Mouse (Mus musculus): ENCODE data around the gene Scube1. TPM values are rescaled to one million over a fixed set of nuclear protein-coding genes. Genes with fewer than 3 reads are reported as not detected.

The Scube1 gene
- polyA plus RNA-seq (2015; fragmentation: Nextera tagmentation; extraction: Ambion mirVana), result 8.7 and 12.2 TPM in 2 replicates

DNA sequence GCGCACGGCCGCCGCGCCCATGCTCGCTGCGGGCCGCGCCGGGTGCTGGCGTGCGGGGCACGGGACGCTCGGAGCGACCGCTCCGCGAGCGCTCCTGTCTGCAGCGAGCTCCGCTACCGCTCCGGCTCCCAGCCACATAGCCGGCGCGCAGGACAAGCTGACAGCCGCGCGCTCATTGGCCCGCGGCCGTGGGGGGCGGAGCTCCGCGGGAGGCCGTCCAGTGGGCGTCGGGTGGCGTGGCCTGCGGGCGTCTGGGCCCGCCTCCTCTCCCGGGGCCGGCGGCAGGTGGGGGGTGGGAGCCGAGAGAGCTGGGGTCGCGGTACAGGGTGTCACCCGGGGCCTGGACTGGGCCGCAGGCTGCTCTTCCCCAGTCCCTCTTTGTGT, at the start of gene Scube1:
Scube1 (minus strand) TSS at position 136 of the 384 bp plus-strand sequence.
- Histone ChIP-seq H3K4me1 (ENCODE audit: control insufficient read depth, insufficient read depth, low read length) (peaks cover 17% of the 10 kb centered on the region), H3K9me3 (replicated peaks; ENCODE audit: control insufficient read depth, low read length, poor library complexity, severe bottlenecking) (no peaks in the 10 kb centered on the region), H3K4me3 (ENCODE audit: low read depth, low read length) (peak within 1 kb of the TSS; percentile 74), H3K4me2 (ENCODE audit: low read length) (peak within 1 kb of the TSS; percentile 86), H3K27ac (ENCODE audit: low read length) (no peak within 1 kb of the TSS), H3K9ac (ENCODE audit: low read depth, low read length) (peak within 1 kb of the TSS; percentile 74), H3K36me3 (ENCODE audit: control insufficient read depth, insufficient read depth, low read length) (no peaks in the 10 kb centered on the region), H3K27me3 (ENCODE audit: control insufficient read depth, insufficient read depth, low read depth, low read length) (0 out of 2 replicates have a peak, but pooled peaks cover 3% of the 10 kb centered on the region)
- under 1% methylated on average over 41 of the region's 51 CpGs for WGBS
- ATAC-seq, result peak; percentile 93

DNA sequence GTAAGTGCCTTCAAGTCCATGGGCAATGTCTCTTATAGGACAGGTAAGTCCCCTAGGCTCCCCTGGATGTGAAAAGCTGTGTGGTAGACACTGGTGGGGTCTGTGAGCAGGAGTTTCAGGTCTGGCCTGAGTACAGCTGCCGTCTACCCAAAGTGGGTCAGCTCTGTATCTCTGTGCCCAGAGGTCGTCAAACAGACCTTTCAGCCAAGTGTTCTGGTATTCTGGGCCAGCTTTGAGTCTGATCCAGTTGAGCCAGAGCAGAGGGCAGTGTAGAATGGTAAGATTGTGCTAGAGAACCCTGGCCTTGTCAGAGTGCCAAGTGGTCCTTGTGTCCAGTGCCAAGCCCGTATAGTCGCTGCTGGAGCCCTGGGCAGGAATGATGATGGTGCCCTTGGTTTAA, 48.1 kb upstream of the Scube1 start:
- Histone ChIP-seq H3K9me3 (replicated peaks; ENCODE audit: control insufficient read depth, low read length, poor library complexity, severe bottlenecking) (no peaks in the 10 kb centered on the region), H3K4me2 (ENCODE audit: low read length) (no peak overlapping the region), H3K4me3 (ENCODE audit: low read depth, low read length) (no peak overlapping the region), H3K36me3 (ENCODE audit: control insufficient read depth, insufficient read depth, low read length) (no peaks in the 10 kb centered on the region), H3K27me3 (ENCODE audit: control insufficient read depth, insufficient read depth, low read depth, low read length) (0 out of 2 replicates have a peak, but pooled peaks cover under 1% of the 10 kb centered on the region), H3K9ac (ENCODE audit: low read depth, low read length) (no peak overlapping the region), H3K4me1 (ENCODE audit: control insufficient read depth, insufficient read depth, low read length) (no peaks in the 10 kb centered on the region), H3K27ac (ENCODE audit: low read length) (no peak overlapping the region)
- WGBS, result 83% methylated on average over 4 of the region's 4 CpGs
- no peak for ATAC-seq

DNA sequence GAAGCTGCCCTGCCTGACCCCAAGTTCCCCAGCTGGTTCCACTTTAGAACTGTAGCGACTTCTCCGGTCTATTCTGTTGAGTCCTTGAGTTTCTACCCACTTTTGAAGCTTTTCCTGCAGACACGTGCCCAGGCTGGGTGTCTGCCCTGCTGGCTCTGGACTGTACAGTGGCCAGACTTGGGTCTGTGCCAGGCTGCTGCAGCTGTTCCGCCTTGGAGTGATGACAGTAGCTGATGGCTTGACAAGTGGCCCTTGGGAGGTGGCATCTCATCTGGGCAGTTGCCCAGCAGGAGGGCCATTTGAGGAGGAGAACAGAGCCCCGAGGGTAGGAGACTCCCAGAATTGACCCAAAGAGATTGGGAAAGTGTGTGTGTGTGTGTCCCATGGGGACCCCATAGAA, 47.6 kb upstream of the Scube1 start:
- ATAC-seq, result no peak
- Histone ChIP-seq H3K27ac (ENCODE audit: low read length) (no peak overlapping the region), H3K9me3 (replicated peaks; ENCODE audit: control insufficient read depth, low read length, poor library complexity, severe bottlenecking) (no peaks in the 10 kb centered on the region), H3K4me3 (ENCODE audit: low read depth, low read length) (no peak overlapping the region), H3K36me3 (ENCODE audit: control insufficient read depth, insufficient read depth, low read length) (no peaks in the 10 kb centered on the region), H3K4me1 (ENCODE audit: control insufficient read depth, insufficient read depth, low read length) (no peaks in the 10 kb centered on the region), H3K27me3 (ENCODE audit: control insufficient read depth, insufficient read depth, low read depth, low read length) (no peaks in the 10 kb centered on the region), H3K4me2 (ENCODE audit: low read length) (no peak overlapping the region), H3K9ac (ENCODE audit: low read depth, low read length) (no peak overlapping the region)
- WGBS, result 56% methylated on average over 5 of the region's 5 CpGs

DNA sequence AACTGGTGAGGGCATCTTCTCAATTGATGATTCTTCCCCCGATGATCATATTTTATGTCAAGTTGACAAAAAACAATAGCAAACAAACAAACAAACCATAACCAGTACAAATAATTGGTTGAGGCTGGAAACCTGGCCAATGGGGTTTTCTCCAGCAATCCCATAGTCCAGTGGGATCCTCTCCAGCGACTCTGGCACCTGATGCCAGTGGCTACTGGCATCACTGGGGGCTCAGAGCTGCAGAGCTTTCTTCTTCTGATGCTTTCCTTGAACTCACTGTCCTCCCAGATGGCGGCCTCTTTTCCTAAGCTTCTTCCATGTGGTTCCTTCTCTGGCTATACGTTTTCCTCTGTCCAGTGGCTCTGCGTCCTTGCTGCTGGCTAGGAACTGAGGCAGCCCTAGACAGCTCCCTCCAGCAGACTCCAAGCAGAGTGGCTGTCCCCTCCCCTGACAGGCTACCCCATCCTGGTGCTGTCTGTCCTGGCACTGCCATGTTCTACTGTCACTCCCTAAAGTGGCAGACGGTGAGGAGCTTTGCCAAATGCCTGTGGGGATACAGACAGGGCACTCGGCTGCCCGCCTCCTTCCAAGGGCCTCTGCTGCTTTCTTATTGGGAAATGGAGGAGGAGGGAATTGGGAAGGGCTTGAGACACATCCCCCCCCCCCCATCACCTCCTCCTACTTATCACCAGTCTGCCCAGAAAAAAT, 46.7 kb upstream of the Scube1 start:
- no peak for ATAC-seq
- H3K27ac ChIP-seq (ENCODE audit: low read length), result no peak overlapping the region
- 75% methylated on average over 8 of the region's 8 CpGs for WGBS

DNA sequence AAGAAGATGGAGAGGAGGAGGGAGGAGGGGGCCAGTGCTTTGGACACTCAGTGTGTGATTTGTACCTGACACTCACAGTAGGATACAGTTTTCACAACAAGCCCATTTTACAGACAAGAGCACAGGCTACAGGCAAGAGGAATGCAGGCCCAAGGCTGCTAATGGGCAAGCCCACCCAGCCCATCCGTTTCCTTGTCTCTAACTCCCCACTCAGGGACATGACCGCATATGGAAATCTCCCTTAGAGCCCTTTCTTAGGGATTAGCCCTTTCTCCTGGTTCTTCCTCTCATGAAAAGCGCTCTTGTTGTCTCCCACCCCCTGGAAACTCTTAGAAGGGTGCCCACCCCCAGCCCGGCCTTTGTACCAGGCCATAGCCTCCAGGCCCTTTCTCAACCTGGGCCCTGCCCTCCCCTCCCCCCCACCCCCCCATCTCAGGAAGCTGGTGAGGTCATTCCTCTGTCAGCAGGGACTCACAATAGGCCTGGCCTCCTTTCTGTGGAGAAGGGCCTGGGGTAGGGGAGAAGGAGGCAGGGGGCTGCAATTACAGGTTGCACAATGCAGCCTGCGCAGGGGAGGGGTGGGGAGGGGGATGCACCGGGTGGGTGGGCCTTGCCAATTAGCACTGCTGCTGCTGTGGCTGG, 40.7 kb upstream of the Scube1 start:
- Histone ChIP-seq H3K36me3 (ENCODE audit: control insufficient read depth, insufficient read depth, low read length) (no peaks in the 10 kb centered on the region), H3K9ac (ENCODE audit: low read depth, low read length) (no peak overlapping the region), H3K27me3 (ENCODE audit: control insufficient read depth, insufficient read depth, low read depth, low read length) (no peaks in the 10 kb centered on the region), H3K4me2 (ENCODE audit: low read length) (no peak overlapping the region), H3K27ac (ENCODE audit: low read length) (no peak overlapping the region), H3K9me3 (replicated peaks; ENCODE audit: control insufficient read depth, low read length, poor library complexity, severe bottlenecking) (no peaks in the 10 kb centered on the region), H3K4me1 (ENCODE audit: control insufficient read depth, insufficient read depth, low read length) (0 out of 2 replicates have a peak, but pooled peaks cover 2% of the 10 kb centered on the region), H3K4me3 (ENCODE audit: low read depth, low read length) (no peak overlapping the region)
- 14% methylated on average over 6 of the region's 6 CpGs for WGBS
- ATAC-seq, result no peak

More for the DNA sequence above, 46.7 kb upstream of the Scube1 start:
- H3K9me3 ChIP-seq (replicated peaks; ENCODE audit: control insufficient read depth, low read length, poor library complexity, severe bottlenecking), result no peaks in the 10 kb centered on the region
- no peak overlapping the region for H3K4me2 ChIP-seq (ENCODE audit: low read length)
- H3K4me1 ChIP-seq (ENCODE audit: control insufficient read depth, insufficient read depth, low read length), result no peaks in the 10 kb centered on the region
- H3K9ac ChIP-seq (ENCODE audit: low read depth, low read length), result no peak overlapping the region
- H3K27me3 ChIP-seq (ENCODE audit: control insufficient read depth, insufficient read depth, low read depth, low read length), result no peaks in the 10 kb centered on the region
- H3K36me3 ChIP-seq (ENCODE audit: control insufficient read depth, insufficient read depth, low read length), result no peaks in the 10 kb centered on the region
- H3K4me3 ChIP-seq (ENCODE audit: low read depth, low read length), result no peak overlapping the region

DNA sequence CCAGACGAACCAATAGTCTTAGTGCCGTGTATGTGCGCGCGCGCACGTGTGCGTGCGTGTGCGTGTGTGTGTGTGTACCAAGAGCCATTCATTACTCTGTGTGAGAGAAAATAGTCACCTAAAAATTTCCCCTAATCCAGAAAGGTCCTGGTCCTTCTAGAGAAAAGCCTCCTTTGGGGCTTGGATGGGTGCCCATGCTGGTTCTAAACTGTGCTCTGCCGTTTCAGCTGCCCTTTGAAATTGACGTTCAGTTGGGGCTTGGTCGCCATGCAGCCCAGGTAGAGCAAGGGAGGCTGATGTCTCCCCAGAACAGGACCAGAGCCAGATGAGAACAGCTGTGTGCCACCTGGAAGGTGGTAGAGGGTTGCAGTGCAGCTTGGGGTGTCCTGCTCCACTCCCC, 36.7 kb upstream of the Scube1 start:
- Histone ChIP-seq H3K9ac (ENCODE audit: low read depth, low read length) (no peak overlapping the region), H3K36me3 (ENCODE audit: control insufficient read depth, insufficient read depth, low read length) (no peaks in the 10 kb centered on the region), H3K27ac (ENCODE audit: low read length) (no peak overlapping the region), H3K27me3 (ENCODE audit: control insufficient read depth, insufficient read depth, low read depth, low read length) (no peaks in the 10 kb centered on the region), H3K4me3 (ENCODE audit: low read depth, low read length) (no peak overlapping the region), H3K9me3 (replicated peaks; ENCODE audit: control insufficient read depth, low read length, poor library complexity, severe bottlenecking) (no peaks in the 10 kb centered on the region), H3K4me1 (ENCODE audit: control insufficient read depth, insufficient read depth, low read length) (0 out of 2 replicates have a peak, but pooled peaks cover 2% of the 10 kb centered on the region), H3K4me2 (ENCODE audit: low read length) (no peak overlapping the region)
- no peak for ATAC-seq
- WGBS, result 88% methylated on average over 13 of the region's 13 CpGs

DNA sequence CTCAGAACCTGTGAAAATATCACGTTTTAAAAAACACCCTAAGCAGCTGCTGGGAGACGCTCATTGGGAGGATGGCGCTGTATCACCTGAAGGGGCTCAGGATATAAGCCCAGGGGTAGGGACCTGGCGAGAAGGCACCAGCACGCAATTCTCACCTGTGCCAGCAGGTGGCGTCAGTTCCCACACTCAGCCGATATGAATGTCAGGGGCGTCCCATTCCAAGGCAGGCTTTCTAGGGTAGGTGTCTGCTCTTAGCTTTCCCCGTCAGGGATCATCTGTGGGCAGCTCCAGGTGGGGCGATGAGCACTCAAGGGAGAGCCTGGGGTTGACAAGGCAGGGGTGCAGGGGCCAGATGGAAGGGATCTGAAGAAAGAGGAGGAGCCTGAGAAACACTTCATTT, 35.9 kb upstream of the Scube1 start:
- Histone ChIP-seq H3K27ac (ENCODE audit: low read length) (no peak overlapping the region), H3K4me3 (ENCODE audit: low read depth, low read length) (no peak overlapping the region), H3K9ac (ENCODE audit: low read depth, low read length) (no peak overlapping the region), H3K4me1 (ENCODE audit: control insufficient read depth, insufficient read depth, low read length) (0 out of 2 replicates have a peak, but pooled peaks cover 1% of the 10 kb centered on the region), H3K4me2 (ENCODE audit: low read length) (no peak overlapping the region), H3K27me3 (ENCODE audit: control insufficient read depth, insufficient read depth, low read depth, low read length) (no peaks in the 10 kb centered on the region), H3K36me3 (ENCODE audit: control insufficient read depth, insufficient read depth, low read length) (no peaks in the 10 kb centered on the region), H3K9me3 (replicated peaks; ENCODE audit: control insufficient read depth, low read length, poor library complexity, severe bottlenecking) (no peaks in the 10 kb centered on the region)
- 4% methylated on average over 10 of the region's 10 CpGs for WGBS
- ATAC-seq, result peak; percentile 56; the same call in 1 of the 2 replicates

DNA sequence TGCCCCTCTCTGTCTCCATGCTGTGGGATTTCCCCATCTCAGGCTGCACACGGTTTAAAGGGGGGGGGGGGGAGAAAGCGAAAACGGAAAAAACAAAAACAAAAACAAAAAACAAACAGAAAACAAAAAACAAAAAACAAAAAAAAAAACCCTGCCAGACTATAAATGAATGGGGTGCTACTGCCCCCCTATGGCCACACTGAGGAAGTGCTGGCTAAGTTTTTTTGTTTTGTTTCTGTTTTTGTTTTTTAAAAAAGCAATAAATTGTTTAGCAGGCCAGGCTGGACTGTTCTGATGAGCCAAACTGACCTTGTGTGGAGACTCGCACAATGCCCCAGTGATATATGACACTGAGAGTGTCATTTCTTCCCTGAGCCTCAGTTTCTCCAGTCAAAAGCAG, 34.1 kb upstream of the Scube1 start:
- no peak overlapping the region for H3K27ac ChIP-seq (ENCODE audit: low read length)
- H3K27me3 ChIP-seq (ENCODE audit: control insufficient read depth, insufficient read depth, low read depth, low read length), result no peaks in the 10 kb centered on the region
- no peak overlapping the region for H3K9ac ChIP-seq (ENCODE audit: low read depth, low read length)
- no peak for ATAC-seq
- no peak overlapping the region for H3K4me3 ChIP-seq (ENCODE audit: low read depth, low read length)
- no peak overlapping the region for H3K4me2 ChIP-seq (ENCODE audit: low read length)
- no peaks in the 10 kb centered on the region for H3K9me3 ChIP-seq (replicated peaks; ENCODE audit: control insufficient read depth, low read length, poor library complexity, severe bottlenecking)
- H3K36me3 ChIP-seq (ENCODE audit: control insufficient read depth, insufficient read depth, low read length), result no peaks in the 10 kb centered on the region
- H3K4me1 ChIP-seq (ENCODE audit: control insufficient read depth, insufficient read depth, low read length), result no peaks in the 10 kb centered on the region
- WGBS, result 10% methylated on average over 4 of the region's 4 CpGs

DNA sequence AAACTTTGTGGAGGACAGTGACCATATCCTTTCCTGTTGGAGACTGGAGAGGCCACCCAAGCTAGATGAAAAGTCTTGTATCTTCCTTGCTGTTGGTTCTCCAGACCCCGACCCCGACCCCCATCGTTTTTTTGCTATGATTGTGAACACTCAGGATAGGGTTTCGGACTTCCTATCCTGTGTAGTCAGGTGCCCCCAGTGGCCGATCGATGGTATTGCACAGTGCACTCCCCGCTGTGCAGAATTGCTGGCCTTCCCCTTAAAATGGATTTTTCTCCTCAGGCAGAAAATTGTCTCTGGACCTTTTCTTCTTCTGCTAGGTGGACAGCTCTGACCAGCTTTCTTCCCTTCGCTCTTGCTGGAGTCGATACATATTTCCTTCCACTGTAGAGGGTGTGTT, 31.9 kb upstream of the Scube1 start:
- no peak overlapping the region for H3K27ac ChIP-seq (ENCODE audit: low read length)
- no peak overlapping the region for H3K4me3 ChIP-seq (ENCODE audit: low read depth, low read length)
- H3K27me3 ChIP-seq (ENCODE audit: control insufficient read depth, insufficient read depth, low read depth, low read length), result no peaks in the 10 kb centered on the region
- no peaks in the 10 kb centered on the region for H3K9me3 ChIP-seq (replicated peaks; ENCODE audit: control insufficient read depth, low read length, poor library complexity, severe bottlenecking)
- H3K9ac ChIP-seq (ENCODE audit: low read depth, low read length), result no peak overlapping the region
- no peaks in the 10 kb centered on the region for H3K4me1 ChIP-seq (ENCODE audit: control insufficient read depth, insufficient read depth, low read length)
- no peak overlapping the region for H3K4me2 ChIP-seq (ENCODE audit: low read length)
- WGBS, result 20% methylated on average over 9 of the region's 9 CpGs
- no peak for ATAC-seq
- H3K36me3 ChIP-seq (ENCODE audit: control insufficient read depth, insufficient read depth, low read length), result no peaks in the 10 kb centered on the region
